In the genomic region with DNA sequence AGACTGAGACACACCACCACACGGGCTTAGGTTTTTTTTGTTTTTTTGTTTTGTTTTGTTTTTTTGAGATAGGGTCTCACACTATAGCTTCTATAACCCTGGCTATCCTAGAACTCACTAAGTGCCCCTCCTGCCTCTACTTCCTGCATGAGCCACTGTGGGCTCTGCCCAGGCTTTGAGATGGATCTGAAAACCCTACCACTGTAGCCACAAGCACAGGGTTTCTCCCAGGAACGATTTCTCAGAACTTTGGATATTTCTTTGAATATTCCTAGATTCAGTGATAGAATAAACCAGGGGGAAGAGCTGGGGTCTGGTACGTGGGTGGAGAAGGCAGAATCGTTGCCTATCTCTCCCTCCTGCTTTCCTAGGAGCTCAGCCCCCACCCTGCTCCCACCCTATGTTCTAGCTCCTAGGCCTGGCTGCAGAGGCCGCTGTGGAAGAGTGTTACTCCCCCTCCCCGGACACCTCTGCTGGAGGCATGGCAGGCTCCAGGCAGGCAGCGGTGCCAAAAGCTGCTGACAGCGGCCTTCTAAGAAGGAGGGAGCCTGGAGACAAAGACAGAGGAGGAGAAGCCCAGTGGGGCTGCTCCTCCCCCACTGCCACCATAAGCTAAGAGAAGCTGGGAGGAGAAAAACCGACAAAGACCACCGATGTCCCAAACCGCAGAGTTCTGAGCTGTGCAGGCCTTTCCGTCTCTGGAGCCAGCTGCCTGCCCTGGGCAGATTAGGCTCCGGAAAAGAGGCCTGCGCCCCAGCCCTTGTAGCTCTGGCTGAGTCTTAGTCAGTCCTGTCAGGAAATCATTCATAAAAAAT, we compare ENCODE assay signal across 8 mouse cellular contexts. TPM values are rescaled to one million over a fixed set of nuclear protein-coding genes. Genes with fewer than 3 reads are reported as not detected.
A peak's percentile ranks its signal among the peaks of the same experiment; 100 is the strongest.
DNase-seq lines count a peak whose midpoint lies in the region; ATAC-seq and TF ChIP-seq lines count a peak whose summit lies in the region.

No protein-coding gene starts in this region.

- H3K4me1 ChIP-seq in hindbrain, embryonic 15.5 days (replicated peaks), result peaks cover 31% of the 10 kb centered on the region

- no peaks in the 10 kb centered on the region; the same call in 1 of the 2 replicates for H3K36me3 ChIP-seq in hindbrain, embryonic 15.5 days

- no peaks in the 10 kb centered on the region for H3K9me3 ChIP-seq in hindbrain, embryonic 15.5 days

- no peak overlapping the region for H3K4me2 ChIP-seq in hindbrain, embryonic 15.5 days

- H3K27me3 ChIP-seq in hindbrain, embryonic 15.5 days, result no peaks in the 10 kb centered on the region

- peak; percentile 70 for ATAC-seq in hindbrain, embryonic 15.5 days (ENCODE audit: low FRiP score, low read depth)
- ATAC-seq in megakaryocyte progenitor cell, adult 5-6 weeks (replicated peaks; ENCODE audit: poor library complexity), result peak; percentile 55
- no peak for ATAC-seq in erythroid progenitor cell, adult 5-6 weeks (replicated peaks; ENCODE audit: low FRiP score, poor library complexity, severe bottlenecking)

- no peak for TF ChIP-seq CTCF in gastrocnemius, adult 2 months (IDR thresholded peaks at IDR 0.05)

- no peak overlapping the region for H3K9ac ChIP-seq in hindbrain, embryonic 15.5 days

- peak; percentile 72 for DNase-seq in adrenal gland, adult 2 months
- DNase-seq in adrenal gland, postnatal 4 days (ENCODE audit: low spot score in 2 of 2), result no peak
- peak; percentile 46 for DNase-seq in right cerebral cortex, postnatal 4 days
- no peak for DNase-seq in right cerebral cortex, postnatal 25 days
- no peak for DNase-seq in gastrocnemius, adult 2 months

- WGBS in hindbrain, embryonic 15.5 days, result 14% methylated on average over 14 of the region's 14 CpGs

- peak overlapping the region; percentile 57 for H3K27ac ChIP-seq in hindbrain, embryonic 15.5 days (replicated peaks)
- no peak overlapping the region for H3K27ac ChIP-seq in gastrocnemius, adult 2 months

- no peak overlapping the region for H3K4me3 ChIP-seq in hindbrain, embryonic 15.5 days
- no peak overlapping the region for H3K4me3 ChIP-seq in gastrocnemius, adult 2 months

- intact Hi-C loops in gastrocnemius, adult 2 months (cut with DNase I), result no loop called here

RNA-seq across cellular contexts. Expression of a gene that starts 21.9 kb away (rescaled TPM):
- 10 to 100 TPM; 32.3 to 37.0 TPM for total RNA-seq in adrenal gland, adult 2 months (2021)
- 21.9 and 28.9 TPM in 2 replicates for polyA plus RNA-seq in adrenal gland, adult 2 months (2012; rRNA removed)
- 10 to 100 TPM; 44.2 to 45.8 TPM for total RNA-seq in adrenal gland, postnatal 4 days (2021)
- 89.0 and 89.9 TPM in 2 replicates for polyA plus RNA-seq in hindbrain, embryonic 15.5 days (2015; fragmentation: Nextera tagmentation; extraction: Ambion mirVana)
- total RNA-seq in megakaryocyte progenitor cell, adult 5-6 weeks (2015), result 37.2 and 45.9 TPM in 2 replicates
- total RNA-seq in megakaryocyte progenitor cell, adult 5-6 weeks (2017), result 32.2 and 43.8 TPM in 2 replicates
- total RNA-seq in erythroid progenitor cell, adult 5-6 weeks (2015; ENCODE audit: low replicate concordance), result 3.6 and 7.5 TPM in 2 replicates
- total RNA-seq in erythroid progenitor cell, adult 5-6 weeks (2017; ENCODE audit: low replicate concordance), result 2.0 and 6.7 TPM in 2 replicates
- 10 to 100 TPM in 1 of 2 experiments, 1 to 10 TPM in 1; 8.1 to 11.9 TPM for total RNA-seq in gastrocnemius, adult 2 months (2021)

RNA-seq across cellular contexts. Expression of a gene that starts 38.6 kb away (rescaled TPM):
- 1 to 10 TPM; 1.4 to 1.9 TPM for total RNA-seq in adrenal gland, adult 2 months (2021)
- 1.2 and 1.7 TPM in 2 replicates for polyA plus RNA-seq in adrenal gland, adult 2 months (2012; rRNA removed)
- 1 to 10 TPM; 6.7 to 8.2 TPM for total RNA-seq in adrenal gland, postnatal 4 days (2021)
- polyA plus RNA-seq in hindbrain, embryonic 15.5 days (2015; fragmentation: Nextera tagmentation; extraction: Ambion mirVana), result 3.2 and 3.5 TPM in 2 replicates
- total RNA-seq in megakaryocyte progenitor cell, adult 5-6 weeks (2015), result 15.0 and 17.8 TPM in 2 replicates
- 15.2 and 16.7 TPM in 2 replicates for total RNA-seq in megakaryocyte progenitor cell, adult 5-6 weeks (2017)
- 0.36 TPM in 1 of 2 replicates, not detected in the other for total RNA-seq in erythroid progenitor cell, adult 5-6 weeks (2015; ENCODE audit: low replicate concordance)
- 0.98 and 1.4 TPM in 2 replicates for total RNA-seq in erythroid progenitor cell, adult 5-6 weeks (2017; ENCODE audit: low replicate concordance)
- total RNA-seq in gastrocnemius, adult 2 months (2021), result under 1 TPM; 0.56 to 0.89 TPM

Comparison
In these comparisons a context has a peak if more than half of its experiments do, and no peak if none do; other contexts are left out.
1. DNase-seq: peak in adrenal gland, adult 2 months (single experiment) and right cerebral cortex, postnatal 4 days (single experiment); none in adrenal gland, postnatal 4 days (0 of 2), right cerebral cortex, postnatal 25 days (single experiment) and gastrocnemius, adult 2 months (single experiment).